In genomic region chr13:72121554-72122229, GRCm38 (mm10) we compare ENCODE assay signal across 19 mouse cellular contexts.
A peak's percentile ranks its signal among the peaks of the same experiment; 100 is the strongest.
DNase-seq lines count a peak whose midpoint lies in the region; ATAC-seq lines count a peak whose summit lies in the region.
"Had no signal": no experiment of that assay in that cellular context is flagged by ENCODE, and none has a peak within 500 bp of the region (broad histone marks: within the 10 kb centered on the region; RNA-seq: fewer than 3 reads in every experiment).

No protein-coding gene starts in this region.

- no peaks in the 10 kb centered on the region for H3K36me3 ChIP-seq in forebrain, embryonic 10.5 days (replicated peaks)
- H3K36me3 ChIP-seq in hindbrain, embryonic 15.5 days: no peaks in the 10 kb centered on the region
- H3K36me3 ChIP-seq in midbrain, embryonic 16.5 days (ENCODE audit: control insufficient read depth, insufficient read depth, low read length): no peaks in the 10 kb centered on the region
- H3K36me3 ChIP-seq: embryonic facial prominence, embryonic 12.5 days; heart, embryonic 12.5 days; liver, embryonic 13.5 days; neural tube, embryonic 12.5 days had no signal

- peak; percentile 54; the same call in 1 of the 2 replicates for ATAC-seq in hindbrain, embryonic 15.5 days (ENCODE audit: low FRiP score, low read depth)
- ATAC-seq in midbrain, embryonic 16.5 days: no peak; the same call in 1 of the 2 replicates
- ATAC-seq: activated CD4-positive, CD25-positive, alpha-beta regulatory T cell, adult 4 months had no signal

- no peaks in the 10 kb centered on the region for H3K9me3 ChIP-seq in forebrain, embryonic 10.5 days
- no peaks in the 10 kb centered on the region for H3K9me3 ChIP-seq in hindbrain, embryonic 15.5 days
- H3K9me3 ChIP-seq in midbrain, embryonic 16.5 days (replicated peaks; ENCODE audit: control insufficient read depth, low read length, poor library complexity, severe bottlenecking): no peaks in the 10 kb centered on the region
- H3K9me3 ChIP-seq: embryonic facial prominence, embryonic 12.5 days; heart, embryonic 12.5 days; liver, embryonic 13.5 days; neural tube, embryonic 12.5 days had no signal

- H3K27me3 ChIP-seq in forebrain, embryonic 10.5 days (ENCODE audit: poor library complexity, severe bottlenecking): peaks cover 96% of the 10 kb centered on the region
- H3K27me3 ChIP-seq in hindbrain, embryonic 15.5 days: no peaks in the 10 kb centered on the region
- H3K27me3 ChIP-seq in midbrain, embryonic 16.5 days (ENCODE audit: control insufficient read depth, insufficient read depth, low read depth, low read length): peaks cover 9% of the 10 kb centered on the region
- H3K27me3 ChIP-seq: liver, embryonic 13.5 days had no signal

- H3K4me1 ChIP-seq in forebrain, embryonic 10.5 days: peaks cover 31% of the 10 kb centered on the region
- H3K4me1 ChIP-seq in hindbrain, embryonic 15.5 days (replicated peaks): peaks cover 9% of the 10 kb centered on the region
- H3K4me1 ChIP-seq in midbrain, embryonic 16.5 days (ENCODE audit: control insufficient read depth, insufficient read depth, low read length): peaks cover 15% of the 10 kb centered on the region
- H3K4me1 ChIP-seq: liver, embryonic 13.5 days had no signal

- no peak overlapping the region for H3K9ac ChIP-seq in hindbrain, embryonic 15.5 days
- no peak overlapping the region for H3K9ac ChIP-seq in midbrain, embryonic 16.5 days (ENCODE audit: low read depth, low read length)
- H3K9ac ChIP-seq: embryonic facial prominence, embryonic 12.5 days; heart, embryonic 12.5 days; liver, embryonic 13.5 days; neural tube, embryonic 12.5 days had no signal

- H3K4me3 ChIP-seq in forebrain, embryonic 10.5 days: peak overlapping the region; percentile 10; the same call in 1 of the 2 replicates
- no peak overlapping the region for H3K4me3 ChIP-seq in hindbrain, embryonic 15.5 days
- H3K4me3 ChIP-seq in midbrain, embryonic 16.5 days (ENCODE audit: low read depth, low read length): no peak overlapping the region
- H3K4me3 ChIP-seq: embryonic facial prominence, embryonic 12.5 days; heart, embryonic 12.5 days; liver, embryonic 13.5 days; neural tube, embryonic 12.5 days had no signal

- DNase-seq in thymus, postnatal 14 days: peak; percentile 4
- DNase-seq in thymus, adult 18-20 months: no peak
- peak; percentile 23 for DNase-seq in forebrain, embryonic 10.5 days (ENCODE audit: extremely low spot score, low spot score)
- DNase-seq in adrenal gland, adult 8-10 months: no peak
- no peak for DNase-seq in frontal cortex, postnatal 25 days (ENCODE audit: low spot score in 2 of 2)
- DNase-seq: cerebellum, postnatal 36 days; gastrocnemius, postnatal 25 days; heart, postnatal 4 days; kidney, adult 18-20 months; kidney, postnatal 36 days; liver, embryonic 13.5 days; lung, postnatal 10 days; right cerebral cortex, postnatal 4 days had no signal

- WGBS in forebrain, embryonic 10.5 days: 58% methylated on average over 18 of the region's 18 CpGs
- WGBS in hindbrain, embryonic 15.5 days: 67% methylated on average over 18 of the region's 18 CpGs
- WGBS in midbrain, embryonic 16.5 days: 27% methylated on average over 18 of the region's 18 CpGs

- no peak overlapping the region; the same call in 1 of the 2 replicates for H3K4me2 ChIP-seq in hindbrain, embryonic 15.5 days
- H3K4me2 ChIP-seq in midbrain, embryonic 16.5 days (ENCODE audit: low read length): peak overlapping the region; percentile 13; the same call in 1 of the 2 replicates
- H3K4me2 ChIP-seq: embryonic facial prominence, embryonic 12.5 days; heart, embryonic 12.5 days; liver, embryonic 13.5 days; neural tube, embryonic 12.5 days had no signal

- H3K27ac ChIP-seq in forebrain, embryonic 10.5 days: no peak overlapping the region
- no peak overlapping the region for H3K27ac ChIP-seq in hindbrain, embryonic 15.5 days (replicated peaks)
- no peak overlapping the region for H3K27ac ChIP-seq in midbrain, embryonic 16.5 days (ENCODE audit: low read length)
- H3K27ac ChIP-seq: embryonic facial prominence, embryonic 12.5 days; liver, embryonic 13.5 days; neural tube, embryonic 12.5 days had no signal

Comparison
In these comparisons a context has a peak if more than half of its experiments do, and no peak if none do; other contexts are left out.
1. DNase-seq: peak in thymus, postnatal 14 days (single experiment) and forebrain, embryonic 10.5 days (single experiment); none in thymus, adult 18-20 months (0 of 2), adrenal gland, adult 8-10 months (single experiment) and frontal cortex, postnatal 25 days (0 of 2).